Mouse (Mus musculus) liver, embryonic 14.5 days (tissue): ENCODE measurements around the gene Bcas1.

Experiments used
- CTCF ChIP-seq: IDR thresholded peaks from 2 replicates; pipeline ENCODE4 v1.5.1; 2016; ENCODE audit warnings: antibody characterized with exemption, low read depth, control low read depth
- EP300 ChIP-seq: IDR thresholded peaks from 2 replicates; pipeline ENCODE4 v1.6.1; 2016; ENCODE audit warnings: antibody characterized with exemption, low read depth

DNA sequence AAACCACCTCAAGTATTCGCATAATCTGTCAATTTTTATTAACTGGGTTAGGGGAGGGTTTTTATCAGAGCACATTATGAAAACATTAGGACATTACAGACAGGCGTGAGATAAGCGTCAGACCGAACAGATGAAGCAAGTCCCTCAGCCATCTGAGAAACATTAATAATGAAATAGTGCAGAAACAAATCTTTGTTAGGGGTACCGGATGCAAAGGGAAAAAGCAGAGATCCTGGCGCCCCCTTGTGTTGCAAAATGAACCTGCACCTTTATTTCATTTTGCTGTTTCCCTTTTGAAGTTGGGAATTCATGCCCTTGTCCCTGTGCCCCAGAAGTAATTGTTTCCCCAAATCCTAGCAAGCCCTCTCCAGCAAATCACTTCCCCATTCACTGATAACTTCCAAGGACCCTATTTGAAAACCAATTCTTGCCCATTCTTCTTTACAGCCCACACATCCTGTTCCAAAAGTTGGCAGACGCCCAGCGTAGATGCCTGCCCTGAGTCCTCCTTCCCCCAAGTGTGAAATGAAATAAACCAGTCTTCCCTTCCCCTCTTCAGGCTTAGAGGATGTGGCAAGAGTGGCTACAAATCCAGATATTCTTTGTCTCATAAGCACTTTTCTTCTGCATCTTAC lies 80.4 kb downstream of the Bcas1 start:
- TF ChIP-seq CTCF (peak; percentile 68), EP300 (no peak)
